Mouse (Mus musculus): Measurements from ENCODE around the gene Kcnmb4. TPM values are rescaled to one million over a fixed set of nuclear protein-coding genes. Genes with fewer than 3 reads are reported as not detected.

The Kcnmb4 gene
- polyA plus RNA-seq, 1 experiment from 2014 or later, result 5.0 TPM

DNA sequence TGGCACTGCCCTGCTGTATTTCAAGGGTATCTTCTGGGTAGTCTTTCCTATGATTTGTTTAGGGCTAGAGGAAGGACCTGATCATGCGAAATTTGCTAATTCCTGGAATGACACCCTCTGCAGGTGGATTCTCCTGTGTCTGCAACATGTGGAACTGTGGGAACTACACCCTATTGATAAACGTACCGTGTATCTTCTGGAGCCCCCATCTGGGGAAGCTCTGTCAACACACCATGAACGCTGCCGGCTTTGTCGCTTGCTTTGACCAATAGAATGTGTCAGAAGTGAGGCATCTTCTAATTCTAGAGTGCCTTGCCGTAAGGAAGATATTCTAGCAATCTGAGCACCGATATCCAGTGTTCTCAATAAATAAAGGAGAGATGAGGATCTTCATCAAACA, 28.9 kb downstream of the Kcnmb4 start:
- Histone ChIP-seq H3K27me3 (replicated peaks; ENCODE audit: control insufficient read depth, insufficient read depth, low read length) (no peaks in the 10 kb centered on the region), H3K4me2 (ENCODE audit: low read length) (no peak overlapping the region), H3K9ac (ENCODE audit: low read length) (no peak overlapping the region), H3K4me1 (replicated peaks; ENCODE audit: control insufficient read depth, insufficient read depth, low read length) (no peaks in the 10 kb centered on the region), H3K4me3 (ENCODE audit: low read depth, low read length) (no peak overlapping the region), H3K36me3 (ENCODE audit: control insufficient read depth, insufficient read depth, low read length) (no peaks in the 10 kb centered on the region), H3K27ac (ENCODE audit: low read depth) (no peak overlapping the region), H3K9me3 (ENCODE audit: control insufficient read depth, low read length) (no peaks in the 10 kb centered on the region)
- ATAC-seq (replicated peaks; ENCODE audit: low FRiP score, low TSS enrichment, low read depth) (no peak), DNase-seq (ENCODE audit: low spot score) (no peak)
- 96% methylated on average over 8 of the region's 8 CpGs for WGBS

DNA sequence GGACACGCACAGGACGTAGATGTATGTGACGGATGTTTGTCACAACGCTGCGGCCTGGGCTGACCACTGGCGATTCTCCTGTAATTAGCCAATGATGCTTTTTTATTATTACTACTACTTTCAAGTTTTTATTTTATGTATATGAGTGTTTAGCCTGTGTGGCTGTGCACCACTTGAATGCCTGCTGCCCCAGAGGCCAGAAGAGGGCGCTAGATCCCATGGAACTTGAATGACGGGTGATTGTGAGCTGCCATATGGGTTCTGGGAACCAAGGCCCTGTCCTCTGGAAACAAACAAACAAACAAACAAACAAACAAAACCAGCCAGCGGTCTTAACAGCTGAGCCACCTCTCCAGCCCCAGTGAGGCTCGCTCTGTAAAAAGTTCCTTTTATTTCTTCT, 29.3 kb downstream of the Kcnmb4 start:
- DNase-seq (ENCODE audit: low spot score) (no peak), ATAC-seq (replicated peaks; ENCODE audit: low FRiP score, low TSS enrichment, low read depth) (no peak)
- WGBS, result 91% methylated on average over 10 of the region's 10 CpGs
- H3K4me3 ChIP-seq (ENCODE audit: low read depth, low read length), result no peak overlapping the region
- no peaks in the 10 kb centered on the region for H3K4me1 ChIP-seq (replicated peaks; ENCODE audit: control insufficient read depth, insufficient read depth, low read length)
- no peaks in the 10 kb centered on the region for H3K36me3 ChIP-seq (ENCODE audit: control insufficient read depth, insufficient read depth, low read length)
- H3K27me3 ChIP-seq (replicated peaks; ENCODE audit: control insufficient read depth, insufficient read depth, low read length), result no peaks in the 10 kb centered on the region
- no peaks in the 10 kb centered on the region for H3K9me3 ChIP-seq (ENCODE audit: control insufficient read depth, low read length)
- H3K4me2 ChIP-seq (ENCODE audit: low read length), result no peak overlapping the region
- no peak overlapping the region for H3K9ac ChIP-seq (ENCODE audit: low read length)
- no peak overlapping the region for H3K27ac ChIP-seq (ENCODE audit: low read depth)

DNA sequence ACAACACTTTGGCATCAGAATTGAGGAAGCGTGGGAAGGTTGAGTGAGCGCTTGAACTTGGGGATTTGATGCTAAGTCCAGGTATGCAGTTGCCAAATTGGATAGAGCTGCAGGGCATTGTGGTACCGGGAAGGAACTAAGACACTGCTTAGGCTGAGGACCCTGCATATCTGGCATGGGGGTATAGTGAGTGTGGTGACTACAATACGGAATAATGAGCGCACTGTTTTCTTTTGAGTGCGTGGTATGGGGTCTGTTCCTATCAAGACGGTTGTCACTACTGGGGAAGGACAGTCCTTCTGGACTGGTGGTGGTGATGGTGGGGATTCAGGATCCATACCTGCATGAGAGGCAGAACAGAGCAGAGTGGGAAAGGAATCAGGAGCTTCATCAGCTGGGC, 32.7 kb downstream of the Kcnmb4 start:
- Histone ChIP-seq H3K9ac (ENCODE audit: low read length) (no peak overlapping the region), H3K4me1 (replicated peaks; ENCODE audit: control insufficient read depth, insufficient read depth, low read length) (no peaks in the 10 kb centered on the region), H3K27me3 (replicated peaks; ENCODE audit: control insufficient read depth, insufficient read depth, low read length) (no peaks in the 10 kb centered on the region), H3K27ac (ENCODE audit: low read depth) (no peak overlapping the region), H3K36me3 (ENCODE audit: control insufficient read depth, insufficient read depth, low read length) (no peaks in the 10 kb centered on the region), H3K9me3 (ENCODE audit: control insufficient read depth, low read length) (peaks cover 5% of the 10 kb centered on the region; the same call in 1 of the 2 replicates), H3K4me2 (ENCODE audit: low read length) (no peak overlapping the region), H3K4me3 (ENCODE audit: low read depth, low read length) (no peak overlapping the region)
- 93% methylated on average over 7 of the region's 7 CpGs for WGBS
- DNase-seq (ENCODE audit: low spot score) (no peak), ATAC-seq (replicated peaks; ENCODE audit: low FRiP score, low TSS enrichment, low read depth) (no peak)

DNA sequence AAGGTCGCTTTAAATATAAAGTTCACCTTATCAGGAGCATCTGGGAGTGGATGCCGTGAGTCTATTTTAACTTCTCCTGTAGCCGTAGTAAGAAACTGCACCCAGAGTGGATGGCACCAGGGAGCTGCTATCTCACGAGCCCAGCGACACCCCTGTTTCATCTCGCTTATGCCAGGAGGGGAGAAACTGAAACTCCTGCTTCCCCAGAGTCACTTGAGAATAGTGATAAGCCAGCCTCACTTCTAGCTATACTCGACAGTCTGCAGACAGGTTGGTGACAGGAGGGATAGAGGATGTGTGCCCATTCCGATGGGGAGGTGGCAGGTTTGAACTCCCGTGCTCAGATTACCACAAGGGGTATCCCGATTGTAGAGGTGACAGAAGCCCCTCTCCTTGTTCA, 33.6 kb downstream of the Kcnmb4 start:
- no peaks in the 10 kb centered on the region for H3K27me3 ChIP-seq (replicated peaks; ENCODE audit: control insufficient read depth, insufficient read depth, low read length)
- H3K9ac ChIP-seq (ENCODE audit: low read length), result no peak overlapping the region
- H3K4me1 ChIP-seq (replicated peaks; ENCODE audit: control insufficient read depth, insufficient read depth, low read length), result no peaks in the 10 kb centered on the region
- H3K9me3 ChIP-seq (ENCODE audit: control insufficient read depth, low read length), result peaks cover 5% of the 10 kb centered on the region; the same call in 1 of the 2 replicates
- 90% methylated on average over 10 of the region's 10 CpGs for WGBS
- H3K27ac ChIP-seq (ENCODE audit: low read depth), result no peak overlapping the region
- ATAC-seq (replicated peaks; ENCODE audit: low FRiP score, low TSS enrichment, low read depth) (no peak), DNase-seq (ENCODE audit: low spot score) (no peak)
- H3K4me2 ChIP-seq (ENCODE audit: low read length), result no peak overlapping the region
- no peak overlapping the region for H3K4me3 ChIP-seq (ENCODE audit: low read depth, low read length)
- no peaks in the 10 kb centered on the region for H3K36me3 ChIP-seq (ENCODE audit: control insufficient read depth, insufficient read depth, low read length)

DNA sequence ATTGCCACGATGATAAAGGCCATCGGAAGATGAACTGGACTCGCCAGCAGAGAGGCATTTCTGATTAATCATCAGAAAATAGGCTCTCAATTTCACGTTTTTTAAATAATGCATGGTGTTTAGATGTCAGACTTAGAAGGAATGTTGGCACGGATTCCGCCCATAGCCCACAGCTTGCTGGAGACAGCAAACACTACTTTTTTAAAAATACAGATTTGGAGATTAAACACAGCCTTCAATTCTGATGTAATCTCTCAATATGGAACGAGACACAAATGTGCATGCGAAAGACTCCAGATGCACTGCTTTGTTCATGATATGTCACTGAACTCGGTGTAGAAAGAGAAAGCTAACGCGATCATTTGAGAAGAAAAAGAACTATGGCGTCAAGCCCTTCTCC, 38.2 kb downstream of the Kcnmb4 start:
- Histone ChIP-seq H3K9me3 (ENCODE audit: control insufficient read depth, low read length) (peaks cover 5% of the 10 kb centered on the region; the same call in 1 of the 2 replicates), H3K4me1 (replicated peaks; ENCODE audit: control insufficient read depth, insufficient read depth, low read length) (no peaks in the 10 kb centered on the region), H3K36me3 (ENCODE audit: control insufficient read depth, insufficient read depth, low read length) (no peaks in the 10 kb centered on the region), H3K4me3 (ENCODE audit: low read depth, low read length) (no peak overlapping the region), H3K9ac (ENCODE audit: low read length) (no peak overlapping the region), H3K27ac (ENCODE audit: low read depth) (no peak overlapping the region), H3K27me3 (replicated peaks; ENCODE audit: control insufficient read depth, insufficient read depth, low read length) (no peaks in the 10 kb centered on the region), H3K4me2 (ENCODE audit: low read length) (no peak overlapping the region)
- no peak for DNase-seq (ENCODE audit: low spot score)
- 75% methylated on average over 12 of the region's 12 CpGs for WGBS
- no peak for ATAC-seq (replicated peaks; ENCODE audit: low FRiP score, low TSS enrichment, low read depth)

DNA sequence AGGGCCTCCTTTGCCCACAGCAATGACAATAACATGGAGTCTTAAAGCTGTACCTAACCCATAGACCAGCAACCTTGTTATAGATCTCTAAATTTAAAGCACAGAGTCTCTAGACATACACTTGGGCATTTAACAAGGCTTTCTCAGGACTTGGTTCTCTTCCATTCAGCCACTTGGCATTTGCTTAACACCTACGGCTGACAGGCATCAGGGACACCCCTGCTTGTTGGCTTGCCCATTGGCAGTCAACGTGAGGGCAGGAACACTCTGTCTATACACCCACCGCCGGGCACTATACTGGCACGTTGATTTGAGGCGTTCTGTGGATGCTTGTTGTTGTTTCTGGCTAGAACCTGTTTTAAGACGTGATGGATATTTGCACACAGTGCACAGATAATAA, 41.3 kb downstream of the Kcnmb4 start:
- no peaks in the 10 kb centered on the region for H3K4me1 ChIP-seq (replicated peaks; ENCODE audit: control insufficient read depth, insufficient read depth, low read length)

DNA sequence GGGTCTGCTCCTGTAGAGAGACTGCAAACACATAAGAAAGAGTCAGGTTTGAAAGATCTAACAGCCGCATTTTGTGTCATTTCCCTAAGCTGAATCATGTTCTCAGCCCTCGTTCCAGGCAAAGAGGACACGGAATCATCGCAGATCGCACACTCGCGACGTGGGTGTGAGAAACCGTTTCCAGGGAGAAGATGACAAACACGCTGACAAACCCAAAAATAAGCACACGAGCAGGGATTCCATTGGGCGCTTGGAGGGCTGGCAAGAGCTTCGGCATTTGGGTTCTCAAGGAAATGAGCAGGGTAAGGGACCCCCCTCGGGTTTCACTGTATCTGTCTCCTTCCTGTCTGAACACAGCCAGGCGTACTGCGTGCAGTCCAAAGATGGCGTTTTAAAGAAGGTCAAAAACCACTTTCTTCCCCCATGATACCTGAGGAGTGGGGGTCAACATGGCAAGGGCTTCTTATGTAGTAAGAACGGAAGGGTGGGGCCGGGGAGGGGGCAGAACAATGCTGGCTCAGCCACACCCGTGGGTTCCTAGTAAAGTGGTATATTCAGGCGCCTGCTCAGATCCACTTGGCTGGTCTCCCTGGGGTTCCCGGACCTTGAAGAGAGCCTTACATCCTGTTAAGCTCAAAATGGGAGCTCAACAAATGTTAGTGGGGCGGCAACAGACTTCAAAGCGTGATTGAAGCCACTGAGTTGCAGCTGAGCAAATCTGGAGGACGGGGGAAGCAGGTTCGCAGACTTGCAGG, 45.5 kb downstream of the Kcnmb4 start:
- Histone ChIP-seq H3K4me1 (replicated peaks; ENCODE audit: control insufficient read depth, insufficient read depth, low read length) (no peaks in the 10 kb centered on the region), H3K9me3 (ENCODE audit: control insufficient read depth, low read length) (peaks cover 6% of the 10 kb centered on the region; the same call in 1 of the 2 replicates), H3K36me3 (ENCODE audit: control insufficient read depth, insufficient read depth, low read length) (no peaks in the 10 kb centered on the region), H3K4me2 (ENCODE audit: low read length) (no peak overlapping the region), H3K27ac (ENCODE audit: low read depth) (no peak overlapping the region), H3K27me3 (replicated peaks; ENCODE audit: control insufficient read depth, insufficient read depth, low read length) (no peaks in the 10 kb centered on the region), H3K4me3 (ENCODE audit: low read depth, low read length) (no peak overlapping the region), H3K9ac (ENCODE audit: low read length) (no peak overlapping the region)
- WGBS, result 93% methylated on average over 26 of the region's 26 CpGs
- DNase-seq (ENCODE audit: low spot score) (no peak), ATAC-seq (replicated peaks; ENCODE audit: low FRiP score, low TSS enrichment, low read depth) (no peak)

More for the DNA sequence above, 41.3 kb downstream of the Kcnmb4 start:
- H3K27me3 ChIP-seq (replicated peaks; ENCODE audit: control insufficient read depth, insufficient read depth, low read length), result no peaks in the 10 kb centered on the region
- no peak for ATAC-seq (replicated peaks; ENCODE audit: low FRiP score, low TSS enrichment, low read depth)
- no peak overlapping the region for H3K4me3 ChIP-seq (ENCODE audit: low read depth, low read length)
- H3K4me2 ChIP-seq (ENCODE audit: low read length), result no peak overlapping the region
- H3K9me3 ChIP-seq (ENCODE audit: control insufficient read depth, low read length), result peaks cover 6% of the 10 kb centered on the region; the same call in 1 of the 2 replicates
- no peak overlapping the region for H3K27ac ChIP-seq (ENCODE audit: low read depth)
- 85% methylated on average over 7 of the region's 7 CpGs for WGBS
- DNase-seq (ENCODE audit: low spot score), result no peak
- H3K36me3 ChIP-seq (ENCODE audit: control insufficient read depth, insufficient read depth, low read length), result no peaks in the 10 kb centered on the region
- H3K9ac ChIP-seq (ENCODE audit: low read length), result no peak overlapping the region

DNA sequence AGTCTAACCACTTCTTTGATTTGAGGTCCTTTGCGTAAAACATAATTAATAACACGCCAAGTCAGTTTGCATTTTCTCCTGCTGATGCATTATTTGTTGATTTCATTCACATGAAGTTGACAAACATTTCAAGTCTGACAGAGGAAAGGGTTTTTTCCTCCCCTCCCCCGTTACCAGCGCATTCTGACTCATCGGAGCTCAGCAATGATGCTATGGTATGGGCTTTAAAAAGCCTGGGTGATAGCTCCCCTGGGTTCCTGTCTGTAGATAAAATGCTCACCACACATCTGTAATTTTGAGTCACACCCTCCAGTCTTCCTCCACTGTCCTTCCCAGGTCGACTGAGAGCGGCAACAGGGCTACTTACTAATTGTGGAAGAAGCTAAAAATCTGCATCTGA, 47.5 kb downstream of the Kcnmb4 start:
- 82% methylated on average over 7 of the region's 7 CpGs for WGBS
- ATAC-seq (replicated peaks; ENCODE audit: low FRiP score, low TSS enrichment, low read depth) (no peak), DNase-seq (ENCODE audit: low spot score) (no peak)
- Histone ChIP-seq H3K9ac (ENCODE audit: low read length) (no peak overlapping the region), H3K36me3 (ENCODE audit: control insufficient read depth, insufficient read depth, low read length) (no peaks in the 10 kb centered on the region), H3K4me3 (ENCODE audit: low read depth, low read length) (no peak overlapping the region), H3K4me2 (ENCODE audit: low read length) (no peak overlapping the region), H3K9me3 (ENCODE audit: control insufficient read depth, low read length) (peaks cover 6% of the 10 kb centered on the region; the same call in 1 of the 2 replicates), H3K27me3 (replicated peaks; ENCODE audit: control insufficient read depth, insufficient read depth, low read length) (no peaks in the 10 kb centered on the region), H3K27ac (ENCODE audit: low read depth) (no peak overlapping the region), H3K4me1 (replicated peaks; ENCODE audit: control insufficient read depth, insufficient read depth, low read length) (no peaks in the 10 kb centered on the region)

DNA sequence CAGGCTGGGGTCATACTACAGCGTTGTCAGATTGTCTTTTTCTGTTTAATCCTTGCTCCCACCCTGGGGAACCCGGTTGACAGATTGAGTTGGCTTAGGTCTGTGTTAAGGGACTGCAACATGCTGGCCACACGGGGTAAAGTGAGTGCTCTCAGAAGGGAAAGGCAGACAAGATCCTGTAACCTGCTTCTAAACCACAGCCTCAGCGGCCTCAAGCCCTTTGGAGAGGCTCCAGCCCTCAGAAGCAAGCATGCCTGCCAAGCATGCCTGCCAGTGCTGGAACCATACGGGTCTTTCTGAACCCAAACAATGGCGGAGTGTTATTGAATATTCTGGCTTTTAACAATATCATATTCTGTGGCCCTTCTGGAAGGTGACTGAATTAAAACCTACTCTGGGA, 48.8 kb downstream of the Kcnmb4 start:
- 89% methylated on average over 6 of the region's 6 CpGs for WGBS
- H3K4me1 ChIP-seq (replicated peaks; ENCODE audit: control insufficient read depth, insufficient read depth, low read length), result no peaks in the 10 kb centered on the region
- H3K27me3 ChIP-seq (replicated peaks; ENCODE audit: control insufficient read depth, insufficient read depth, low read length), result no peaks in the 10 kb centered on the region
- no peak overlapping the region for H3K27ac ChIP-seq (ENCODE audit: low read depth)
- H3K4me2 ChIP-seq (ENCODE audit: low read length), result no peak overlapping the region
- peaks cover 6% of the 10 kb centered on the region; the same call in 1 of the 2 replicates for H3K9me3 ChIP-seq (ENCODE audit: control insufficient read depth, low read length)
- no peaks in the 10 kb centered on the region for H3K36me3 ChIP-seq (ENCODE audit: control insufficient read depth, insufficient read depth, low read length)
- H3K4me3 ChIP-seq (ENCODE audit: low read depth, low read length), result no peak overlapping the region
- DNase-seq (ENCODE audit: low spot score) (no peak), ATAC-seq (replicated peaks; ENCODE audit: low FRiP score, low TSS enrichment, low read depth) (no peak)
- H3K9ac ChIP-seq (ENCODE audit: low read length), result no peak overlapping the region
